Mouse (Mus musculus): ENCODE results near the gene Robo4.

DNA sequence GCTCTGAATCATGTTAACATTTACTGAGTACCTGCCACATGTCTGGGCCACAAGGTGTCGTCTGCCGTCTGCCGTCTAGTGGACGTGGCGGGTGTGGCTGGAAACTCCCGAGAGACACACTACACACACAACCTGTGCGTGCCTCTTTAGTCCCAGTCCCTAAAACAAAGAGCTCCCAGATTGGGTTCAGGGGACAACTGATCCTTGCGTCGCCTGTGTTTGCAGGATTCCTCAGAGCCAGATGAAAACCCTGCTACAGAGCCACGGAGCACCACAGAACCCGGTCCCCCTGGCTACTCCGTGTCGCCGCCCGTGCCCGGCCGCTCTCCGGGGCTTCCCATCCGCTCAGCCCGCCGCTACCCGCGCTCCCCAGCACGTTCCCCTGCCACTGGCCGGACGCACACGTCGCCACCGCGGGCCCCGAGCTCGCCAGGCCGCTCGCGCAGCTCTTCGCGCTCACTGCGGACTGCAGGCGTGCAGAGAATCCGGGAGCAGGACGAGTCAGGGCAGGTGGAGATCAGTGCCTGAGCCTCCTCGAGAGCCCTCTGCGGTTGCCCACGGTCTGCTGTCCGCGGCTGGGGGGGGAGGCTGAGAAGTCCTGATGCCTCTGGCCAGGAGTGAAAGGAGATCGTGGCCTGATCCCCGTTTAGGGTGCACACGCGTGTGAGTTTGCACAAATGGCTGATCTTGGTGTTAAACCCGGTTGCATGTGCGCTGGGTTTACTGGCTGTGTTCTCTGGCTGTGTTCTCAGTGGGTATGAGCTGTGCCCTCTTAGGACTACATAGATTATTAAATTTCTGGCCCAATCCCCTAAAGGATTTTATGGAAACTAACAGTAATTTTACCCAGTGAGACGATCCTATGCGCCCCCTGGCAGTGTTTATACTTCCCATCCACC is 17.2 kb upstream of the Robo4 start:
- TF ChIP-seq CTCF (IDR thresholded peaks at IDR 0.05; ENCODE audit: extremely low read depth, insufficient read depth, insufficient read length, insufficient replicate concordance) (no peak), POLR2A (IDR thresholded peaks at IDR 0.05; ENCODE audit: low read depth, low read length) (no peak)
